Mouse (Mus musculus): Measurements from ENCODE around the gene Zc3h12d. TPM values are rescaled to one million over a fixed set of nuclear protein-coding genes. Genes with fewer than 3 reads are reported as not detected.

Zc3h12d gene
- polyA plus RNA-seq, 1 experiment from 2014 or later: 0.39 TPM

GRCm38 (mm10) chr10:7851891-7852290 lies 19.6 kb downstream of the Zc3h12d start:
- no peak for ATAC-seq
- Histone ChIP-seq H3K27ac (ENCODE audit: low read length) (no peak overlapping the region), H3K4me2 (replicated peaks; ENCODE audit: low read depth, low read length) (no peak overlapping the region), H3K4me3 (ENCODE audit: low read depth, low read length) (no peak overlapping the region), H3K4me1 (ENCODE audit: insufficient read depth, low read depth, low read length) (no peaks in the 10 kb centered on the region), H3K9me3 (ENCODE audit: low read length) (no peaks in the 10 kb centered on the region), H3K36me3 (ENCODE audit: insufficient read depth, low read length) (no peaks in the 10 kb centered on the region), H3K9ac (replicated peaks; ENCODE audit: low read depth) (no peak overlapping the region), H3K27me3 (replicated peaks; ENCODE audit: insufficient read depth, low read length) (no peaks in the 10 kb centered on the region)
- WGBS: 49% methylated on average over 3 of the region's 3 CpGs
- no peak for DNase-seq (ENCODE audit: low spot score)
- TF ChIP-seq EP300 (IDR thresholded peaks at IDR 0.05) (no peak), CTCF (IDR thresholded peaks at IDR 0.05) (no peak)

- ATAC-seq (no peak), DNase-seq (ENCODE audit: low spot score) (no peak)
- Histone ChIP-seq H3K27me3 (replicated peaks; ENCODE audit: insufficient read depth, low read length) (no peaks in the 10 kb centered on the region), H3K9ac (replicated peaks; ENCODE audit: low read depth) (no peak overlapping the region), H3K27ac (ENCODE audit: low read length) (no peak overlapping the region), H3K4me2 (replicated peaks; ENCODE audit: low read depth, low read length) (no peak overlapping the region), H3K9me3 (ENCODE audit: low read length) (no peaks in the 10 kb centered on the region), H3K4me1 (ENCODE audit: insufficient read depth, low read depth, low read length) (no peaks in the 10 kb centered on the region), H3K4me3 (ENCODE audit: low read depth, low read length) (no peak overlapping the region), H3K36me3 (ENCODE audit: insufficient read depth, low read length) (no peaks in the 10 kb centered on the region)
- TF ChIP-seq CTCF (IDR thresholded peaks at IDR 0.05) (no peak), EP300 (IDR thresholded peaks at IDR 0.05) (no peak)
- WGBS: 87% methylated on average over 7 of the region's 7 CpGs
Observed at GRCm38 (mm10) chr10:7860494-7860893, 28.2 kb downstream of the Zc3h12d start.

- no peaks in the 10 kb centered on the region for H3K9me3 ChIP-seq (ENCODE audit: low read length)
- H3K27me3 ChIP-seq (replicated peaks; ENCODE audit: insufficient read depth, low read length): no peaks in the 10 kb centered on the region
- no peak overlapping the region for H3K9ac ChIP-seq (replicated peaks; ENCODE audit: low read depth)
- H3K36me3 ChIP-seq (ENCODE audit: insufficient read depth, low read length): no peaks in the 10 kb centered on the region
- no peak for TF ChIP-seq EP300 (IDR thresholded peaks at IDR 0.05)
- TF ChIP-seq CTCF (IDR thresholded peaks at IDR 0.05): no peak
- no peak overlapping the region for H3K4me3 ChIP-seq (ENCODE audit: low read depth, low read length)
- H3K4me1 ChIP-seq (ENCODE audit: insufficient read depth, low read depth, low read length): no peaks in the 10 kb centered on the region
- ATAC-seq (no peak), DNase-seq (ENCODE audit: low spot score) (no peak)
- H3K27ac ChIP-seq (ENCODE audit: low read length): no peak overlapping the region
- 63% methylated on average over 14 of the region's 14 CpGs for WGBS
- no peak overlapping the region for H3K4me2 ChIP-seq (replicated peaks; ENCODE audit: low read depth, low read length)
Observed at GRCm38 (mm10) chr10:7861259-7861936, 29.1 kb downstream of the Zc3h12d start.

- DNase-seq (ENCODE audit: low spot score) (no peak), ATAC-seq (no peak)
- WGBS: 86% methylated on average over 24 of the region's 25 CpGs
- Histone ChIP-seq H3K4me3 (ENCODE audit: low read depth, low read length) (no peak overlapping the region), H3K36me3 (ENCODE audit: insufficient read depth, low read length) (no peaks in the 10 kb centered on the region), H3K4me2 (replicated peaks; ENCODE audit: low read depth, low read length) (no peak overlapping the region), H3K9me3 (ENCODE audit: low read length) (no peaks in the 10 kb centered on the region), H3K27me3 (replicated peaks; ENCODE audit: insufficient read depth, low read length) (0 out of 2 replicates have a peak, but pooled peaks cover 2% of the 10 kb centered on the region), H3K27ac (ENCODE audit: low read length) (no peak overlapping the region), H3K9ac (replicated peaks; ENCODE audit: low read depth) (no peak overlapping the region), H3K4me1 (ENCODE audit: insufficient read depth, low read depth, low read length) (no peaks in the 10 kb centered on the region)
- TF ChIP-seq EP300 (IDR thresholded peaks at IDR 0.05): no peak
- no peak for TF ChIP-seq CTCF (IDR thresholded peaks at IDR 0.05)
Observed at GRCm38 (mm10) chr10:7861937-7862657, 29.8 kb downstream of the Zc3h12d start.

GRCm38 (mm10) chr10:7863411-7863810 lies 31.1 kb downstream of the Zc3h12d start:
- TF ChIP-seq EP300 (IDR thresholded peaks at IDR 0.05) (no peak), CTCF (IDR thresholded peaks at IDR 0.05) (no peak)
- no peak for DNase-seq (ENCODE audit: low spot score)
- Histone ChIP-seq H3K27ac (ENCODE audit: low read length) (no peak overlapping the region), H3K36me3 (ENCODE audit: insufficient read depth, low read length) (no peaks in the 10 kb centered on the region), H3K9ac (replicated peaks; ENCODE audit: low read depth) (no peak overlapping the region), H3K4me1 (ENCODE audit: insufficient read depth, low read depth, low read length) (no peaks in the 10 kb centered on the region), H3K4me2 (replicated peaks; ENCODE audit: low read depth, low read length) (no peak overlapping the region), H3K4me3 (ENCODE audit: low read depth, low read length) (no peak overlapping the region), H3K27me3 (replicated peaks; ENCODE audit: insufficient read depth, low read length) (peaks cover 12% of the 10 kb centered on the region; the same call in 1 of the 2 replicates), H3K9me3 (ENCODE audit: low read length) (no peaks in the 10 kb centered on the region)
- no peak for ATAC-seq
- 85% methylated on average over 6 of the region's 6 CpGs for WGBS

- Histone ChIP-seq H3K4me1 (ENCODE audit: insufficient read depth, low read depth, low read length) (no peaks in the 10 kb centered on the region), H3K4me2 (replicated peaks; ENCODE audit: low read depth, low read length) (no peak overlapping the region), H3K4me3 (ENCODE audit: low read depth, low read length) (no peak overlapping the region), H3K9me3 (ENCODE audit: low read length) (no peaks in the 10 kb centered on the region), H3K36me3 (ENCODE audit: insufficient read depth, low read length) (no peaks in the 10 kb centered on the region), H3K9ac (replicated peaks; ENCODE audit: low read depth) (no peak overlapping the region), H3K27ac (ENCODE audit: low read length) (no peak overlapping the region), H3K27me3 (replicated peaks; ENCODE audit: insufficient read depth, low read length) (peaks cover 14% of the 10 kb centered on the region; the same call in 1 of the 2 replicates)
- WGBS: 63% methylated on average over 6 of the region's 6 CpGs
- ATAC-seq: no peak
- TF ChIP-seq CTCF (IDR thresholded peaks at IDR 0.05) (no peak), EP300 (IDR thresholded peaks at IDR 0.05) (no peak)
- DNase-seq (ENCODE audit: low spot score): peak; percentile 7
Observed at GRCm38 (mm10) chr10:7864184-7864583, 31.9 kb downstream of the Zc3h12d start.

All from lung, postnatal 0 days (tissue).